Mouse (Mus musculus) liver, adult (tissue): ENCODE measurements around the gene Igf2r.
A peak's percentile ranks its signal among the peaks of the same experiment; 100 is the strongest.

Experiments used
- GATA4 ChIP-seq: IDR thresholded peaks from 2 replicates; pipeline ENCODE4 v1.6.1; 2014; ENCODE audit warnings: mild to moderate bottlenecking, low read length; ENCODE audit not compliant: insufficient replicate concordance

Gene Igf2r

GRCm38 (mm10) chr17:12769380-12769921 lies at the start of gene Igf2r:
Gene Igf2r, minus strand, starts transcription at chr17:12769664.
- no peak for TF ChIP-seq GATA4

DNA sequence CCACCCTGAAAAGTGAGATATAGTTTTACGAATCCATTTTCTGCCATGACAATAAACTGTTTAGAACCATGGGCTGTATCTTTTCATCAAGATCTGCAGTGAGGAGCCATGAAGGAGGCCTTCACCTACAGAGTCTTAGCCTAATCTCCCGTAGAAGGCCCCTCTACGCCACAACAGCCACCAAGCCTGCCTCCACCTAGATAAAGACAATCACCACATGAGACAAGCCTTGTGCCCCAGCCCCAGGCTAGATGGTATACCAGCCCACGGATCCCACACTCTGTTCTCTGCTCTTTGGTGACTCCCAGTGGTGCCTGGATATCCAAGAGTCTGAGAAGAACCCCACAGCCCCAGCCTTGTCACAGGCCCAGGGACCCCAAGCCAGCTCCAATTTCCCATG lies 46.4 kb upstream of the Igf2r start:
- TF ChIP-seq GATA4: no peak

- TF ChIP-seq GATA4: no peak
Measured at GRCm38 (mm10) chr17:12814502-12814901, 45.0 kb upstream of the Igf2r start.

DNA sequence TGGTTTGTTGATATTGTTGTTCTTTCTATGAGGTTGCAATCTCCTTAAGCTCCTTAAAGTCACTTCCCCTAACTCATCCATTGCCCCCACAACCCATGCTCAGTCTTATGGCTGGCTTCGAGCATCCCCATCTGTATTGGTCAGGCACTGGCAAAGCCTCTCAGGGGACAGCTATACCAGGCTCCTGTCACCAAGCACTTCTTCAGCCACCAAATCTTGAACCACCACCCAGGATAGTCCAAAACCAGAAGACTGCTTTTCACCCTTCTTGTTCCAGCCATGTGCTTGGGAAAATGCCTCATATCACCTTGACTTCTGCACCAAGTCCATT lies 41.5 kb upstream of the Igf2r start:
- no peak for TF ChIP-seq GATA4

- no peak for TF ChIP-seq GATA4
Measured at GRCm38 (mm10) chr17:12810103-12810972, 40.9 kb upstream of the Igf2r start.

- TF ChIP-seq GATA4: no peak
Measured at GRCm38 (mm10) chr17:12808851-12809250, 39.4 kb upstream of the Igf2r start.

- no peak for TF ChIP-seq GATA4
Measured at GRCm38 (mm10) chr17:12804584-12805445, 35.4 kb upstream of the Igf2r start.

- TF ChIP-seq GATA4: no peak
Measured at GRCm38 (mm10) chr17:12801861-12802540, 32.5 kb upstream of the Igf2r start.

DNA sequence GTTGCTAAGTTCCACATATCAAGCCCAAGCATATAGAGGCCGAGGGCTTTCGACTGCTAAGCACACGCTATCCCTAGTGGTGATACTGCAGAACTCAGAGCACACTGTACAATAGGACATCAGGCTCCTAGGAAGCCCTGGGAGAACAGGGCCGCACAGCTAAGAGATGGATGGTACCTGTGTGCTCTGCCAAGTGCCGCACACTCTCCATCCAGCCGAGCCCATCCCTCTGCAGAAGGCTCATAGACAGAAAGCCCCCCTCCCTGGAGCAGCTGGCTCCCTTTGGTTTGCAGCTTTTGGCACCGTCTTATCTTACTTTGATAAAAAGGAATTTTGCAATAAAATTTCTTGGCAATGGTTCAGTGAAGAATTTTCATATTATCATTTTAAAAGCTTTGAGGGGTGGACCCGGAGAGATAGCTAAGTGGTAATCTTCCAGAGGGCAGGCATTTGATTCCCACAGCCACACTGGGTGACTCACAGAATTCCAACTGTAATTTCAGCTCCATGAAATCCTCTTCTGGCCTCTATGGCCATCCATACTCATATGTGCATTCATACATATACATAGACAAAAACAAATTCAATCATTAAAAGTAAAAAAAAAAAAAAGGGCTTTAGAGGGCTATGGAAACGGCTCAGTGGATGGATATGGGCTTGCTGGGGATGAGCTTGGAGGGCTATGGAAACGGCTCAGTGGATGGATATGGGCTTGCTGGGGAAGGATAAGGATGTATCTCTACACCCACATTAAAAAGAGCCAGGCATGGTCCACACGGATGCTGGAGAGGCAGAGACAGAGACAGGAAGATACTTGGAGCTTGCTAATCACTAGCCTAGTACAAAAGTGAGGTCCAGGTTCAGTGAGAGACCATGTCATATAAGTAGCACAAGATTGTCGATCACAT lies 30.2 kb upstream of the Igf2r start:
- no peak for TF ChIP-seq GATA4

DNA sequence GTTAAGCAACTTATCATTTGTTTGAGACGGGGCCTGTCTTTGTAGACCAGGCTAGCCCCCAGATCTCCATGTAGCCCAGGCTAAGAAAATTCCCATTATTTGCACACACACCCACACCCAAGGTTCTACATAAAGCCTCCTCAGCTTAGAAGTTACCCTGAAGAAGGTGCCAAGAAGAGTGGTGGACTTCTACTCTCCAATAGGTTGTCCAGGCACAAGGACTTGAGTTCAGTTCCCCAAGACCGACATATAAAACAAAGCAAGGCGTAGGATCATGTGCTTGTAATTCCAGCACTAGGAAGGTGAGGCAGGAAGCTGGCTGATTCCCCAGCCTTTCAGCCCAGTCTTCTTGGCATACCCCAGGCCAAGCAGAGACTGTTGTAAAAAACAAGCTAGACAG lies 29.1 kb upstream of the Igf2r start:
- no peak for TF ChIP-seq GATA4

DNA sequence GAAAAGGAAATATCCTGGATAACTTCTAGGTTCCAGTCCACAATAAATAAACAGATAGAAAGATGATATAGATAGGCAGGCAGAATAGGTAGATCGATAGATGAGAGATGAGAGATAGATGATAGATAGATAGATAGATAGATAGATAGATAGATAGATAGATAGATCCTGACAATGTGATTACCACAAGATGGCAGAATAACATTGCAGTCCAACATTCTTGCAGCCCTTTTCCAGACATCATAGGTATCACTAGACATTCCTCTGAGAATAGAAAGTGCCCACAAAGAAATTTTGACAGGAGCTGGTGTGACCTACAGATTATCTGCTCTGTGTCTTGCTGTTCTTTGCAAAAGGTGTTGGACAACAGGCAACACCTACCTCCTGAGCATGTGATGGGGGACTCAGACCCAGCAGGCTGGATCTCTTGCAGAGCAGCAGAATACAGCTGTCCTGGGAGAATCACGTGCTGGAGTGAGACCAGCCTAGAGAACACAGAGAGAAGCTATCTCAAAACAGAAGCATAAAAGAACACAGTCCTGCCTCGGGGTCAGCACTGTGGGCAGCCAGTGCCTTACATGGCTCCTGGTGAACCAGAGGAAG lies 28.1 kb upstream of the Igf2r start:
- no peak for TF ChIP-seq GATA4

- peak; percentile 75; the same call in 1 of the 2 replicates for TF ChIP-seq GATA4
Measured at GRCm38 (mm10) chr17:12796633-12797032, 27.2 kb upstream of the Igf2r start.

- no peak for TF ChIP-seq GATA4
Measured at GRCm38 (mm10) chr17:12793660-12794406, 24.4 kb upstream of the Igf2r start.
